Mouse (Mus musculus) CD4-positive, CD25-positive, alpha-beta regulatory T cell, adult 2 months (primary cell): ENCODE results near the gene Nprl3.
"Not testable (repeated sequence)": the region's sequence is repeated elsewhere in the genome, so short reads cannot be mapped to it uniquely, and the experiment has no call there.

Experiments used
- DNase-seq: peaks from one replicate; pipeline ENCODE4 v3.0.0-alpha.2; 2012; ENCODE audit warnings: low read depth, low spot score

The Nprl3 gene

DNA sequence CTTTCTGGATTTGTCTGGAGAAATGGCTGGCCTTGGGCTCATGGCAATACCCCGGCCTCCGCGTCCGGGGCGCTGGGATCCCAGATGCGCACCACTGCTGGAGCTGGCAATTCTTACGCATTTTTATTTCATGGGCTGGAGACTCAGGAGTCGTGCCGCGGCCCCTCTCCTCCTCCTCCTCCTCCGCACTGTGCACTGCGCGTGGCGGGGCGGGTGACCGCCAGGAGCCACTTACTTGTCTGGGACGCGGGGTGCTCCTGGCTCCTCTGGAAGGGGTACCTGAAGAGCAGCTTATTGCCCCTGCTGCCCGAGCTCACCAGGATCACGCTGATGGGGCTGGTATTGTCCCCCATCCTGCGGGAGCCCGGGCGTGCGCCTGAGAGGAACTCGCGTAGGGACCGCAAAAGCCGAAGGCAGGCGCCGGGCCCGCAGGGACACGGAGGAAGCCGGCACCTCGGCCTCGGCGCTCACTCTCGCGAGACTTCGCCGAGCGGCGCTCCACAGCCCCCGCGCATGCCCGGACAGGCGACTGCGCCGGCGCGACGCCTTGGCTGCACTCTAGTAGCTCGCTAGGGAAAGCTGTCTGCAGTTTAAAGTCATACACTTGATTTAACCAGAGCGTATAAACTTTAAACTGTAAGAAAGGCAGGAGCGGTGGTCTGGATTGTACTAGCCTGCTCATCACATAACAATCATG is at the start of gene Nprl3:
Nprl3 (minus strand) TSS at position 520 of the 697 bp plus-strand sequence.
- DNase-seq, result peak; percentile 98

DNA sequence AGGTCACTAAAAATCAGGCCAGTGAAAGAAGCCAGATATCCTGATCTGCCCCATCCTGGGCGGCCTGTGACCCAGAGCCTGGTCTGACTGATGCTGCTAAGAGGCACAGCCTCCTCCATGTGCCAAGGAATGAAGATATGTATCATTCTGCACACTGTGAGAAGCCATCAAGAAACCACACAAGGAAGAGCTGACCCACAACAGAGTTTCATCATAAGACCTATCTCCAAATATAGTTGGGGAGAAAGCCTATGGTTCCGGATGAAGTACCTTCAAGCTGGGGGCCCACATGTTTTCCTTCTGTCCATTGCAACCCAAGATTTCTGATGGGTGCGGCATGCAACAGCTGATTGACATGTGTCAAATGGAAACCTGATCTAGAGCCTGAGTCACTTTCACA is 48.5 kb upstream of the Nprl3 start:
- no peak for DNase-seq

DNA sequence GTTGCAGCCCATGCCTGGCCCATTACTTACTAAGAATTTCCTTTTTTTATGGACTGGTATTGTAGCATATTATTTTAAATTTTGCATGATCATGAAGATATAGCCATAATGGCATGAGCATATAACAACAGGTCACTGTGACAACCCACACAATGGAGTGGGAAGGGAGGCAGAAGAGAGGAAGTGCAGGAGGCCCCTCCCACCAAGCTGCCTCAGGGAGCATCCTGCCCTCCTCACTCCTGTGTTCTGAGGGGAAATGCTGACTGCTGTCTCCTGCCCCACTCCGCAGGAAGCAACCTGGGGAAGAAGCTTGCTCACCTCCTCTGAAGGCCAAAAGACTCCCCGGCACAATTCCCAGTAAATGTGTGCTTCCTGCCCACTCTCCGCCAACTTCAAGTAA is 42.4 kb upstream of the Nprl3 start:
- DNase-seq, result no peak

DNA sequence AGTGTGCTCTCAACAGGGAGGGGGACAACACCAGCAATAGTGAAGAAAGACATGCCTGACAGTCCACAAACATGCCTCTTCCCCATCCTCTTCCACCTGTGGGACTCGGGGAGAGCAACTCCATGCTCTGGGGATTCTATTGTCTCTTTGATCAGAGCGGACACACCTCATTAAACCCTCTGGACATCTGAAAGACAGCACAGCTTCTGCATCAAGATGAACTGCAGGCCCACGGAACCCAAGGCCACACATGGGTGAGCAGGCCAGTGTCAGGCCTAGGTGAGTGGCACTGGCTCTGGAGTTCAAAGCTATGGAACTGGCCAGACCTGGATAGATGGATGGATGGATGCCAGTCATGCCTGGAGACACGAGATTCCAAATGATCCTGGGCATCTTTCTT is 41.9 kb upstream of the Nprl3 start:
- no peak for DNase-seq

DNA sequence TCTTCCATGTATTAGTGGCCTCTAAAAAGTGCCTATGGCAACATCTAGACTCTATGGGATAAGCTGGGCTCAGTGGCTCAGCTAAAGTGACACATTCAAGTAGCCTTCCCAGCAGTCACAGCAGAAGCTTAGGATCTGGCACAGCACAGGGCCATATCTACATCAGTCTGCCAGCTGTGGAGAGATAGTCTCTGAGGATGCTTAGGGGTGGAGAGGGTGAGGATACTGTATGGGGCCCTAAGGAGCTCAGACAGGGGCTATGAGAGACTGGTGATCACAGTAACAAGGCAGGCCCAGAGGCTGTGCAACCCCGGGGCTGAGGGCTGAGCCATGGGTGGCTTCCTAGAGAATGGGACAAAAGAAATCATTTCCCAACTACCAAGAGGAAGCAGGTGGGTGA is 39.5 kb upstream of the Nprl3 start:
- no peak for DNase-seq

DNA sequence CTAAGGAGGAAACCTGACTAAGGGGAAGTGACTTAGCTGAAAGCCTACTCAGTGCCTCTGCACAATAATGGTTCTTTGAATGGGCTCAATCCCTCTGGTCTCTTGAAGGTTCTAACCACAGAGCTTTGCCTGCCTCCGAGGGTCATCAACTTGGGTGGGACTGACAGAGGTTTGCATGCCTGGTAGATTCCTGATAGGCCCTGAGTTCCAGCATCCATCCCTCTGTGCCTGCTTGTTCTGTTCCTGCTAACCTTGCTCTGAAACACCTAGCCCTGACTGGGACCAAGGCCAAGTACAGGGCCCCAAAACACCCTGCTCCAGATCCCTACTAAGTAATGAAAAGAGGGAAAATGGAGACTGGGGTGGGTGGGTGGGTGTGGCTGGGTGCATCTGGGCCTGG is 35.9 kb upstream of the Nprl3 start:
- no peak for DNase-seq

DNA sequence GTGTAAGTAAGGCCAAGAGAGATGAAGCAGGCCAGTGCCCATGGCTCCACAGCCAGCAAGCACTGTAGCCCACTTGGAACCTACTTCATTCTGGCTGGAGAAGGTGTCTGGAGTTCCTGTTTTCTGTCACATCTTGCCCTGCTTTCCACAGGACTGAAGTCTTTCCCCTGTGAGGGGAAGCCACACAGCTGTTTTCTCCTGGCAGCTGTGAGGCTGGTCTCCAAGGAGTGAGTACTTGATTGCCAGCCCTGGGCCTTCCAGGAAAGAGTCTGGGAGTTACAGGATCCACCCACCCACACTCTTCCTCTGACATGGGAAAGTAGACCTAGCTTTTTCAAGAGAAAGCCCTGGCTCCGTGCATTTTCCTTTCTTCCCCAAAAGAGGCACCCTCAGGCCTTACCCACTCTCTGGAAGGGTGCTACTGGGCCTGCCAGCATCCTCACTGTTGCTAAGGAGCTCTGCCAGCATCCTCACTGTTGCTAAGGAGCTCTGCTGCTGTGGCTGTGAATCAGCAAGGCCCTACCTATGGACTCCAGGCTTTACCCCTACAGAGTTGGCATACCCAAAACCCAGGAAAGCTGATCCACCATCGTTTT is 35.4 kb upstream of the Nprl3 start:
- DNase-seq, result no peak

DNA sequence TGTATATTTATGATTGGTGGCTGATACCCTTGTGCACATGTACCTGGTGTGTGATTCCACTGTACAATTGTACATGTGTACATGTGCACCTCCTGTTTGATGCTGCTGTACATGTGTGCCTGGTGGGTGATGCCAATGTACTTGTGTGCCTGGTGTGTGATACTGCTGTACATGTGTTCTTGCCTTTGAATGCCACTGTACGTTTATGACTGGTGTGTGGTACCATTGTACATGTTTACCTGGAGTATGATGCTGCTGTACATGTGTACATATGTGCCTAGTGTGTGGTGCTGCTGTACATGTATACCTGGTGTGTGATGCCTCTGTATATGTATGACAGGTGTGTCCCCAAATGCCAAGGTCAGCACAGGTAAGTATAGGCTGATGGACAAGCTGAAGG is 34.0 kb upstream of the Nprl3 start:
- DNase-seq, result no peak

DNA sequence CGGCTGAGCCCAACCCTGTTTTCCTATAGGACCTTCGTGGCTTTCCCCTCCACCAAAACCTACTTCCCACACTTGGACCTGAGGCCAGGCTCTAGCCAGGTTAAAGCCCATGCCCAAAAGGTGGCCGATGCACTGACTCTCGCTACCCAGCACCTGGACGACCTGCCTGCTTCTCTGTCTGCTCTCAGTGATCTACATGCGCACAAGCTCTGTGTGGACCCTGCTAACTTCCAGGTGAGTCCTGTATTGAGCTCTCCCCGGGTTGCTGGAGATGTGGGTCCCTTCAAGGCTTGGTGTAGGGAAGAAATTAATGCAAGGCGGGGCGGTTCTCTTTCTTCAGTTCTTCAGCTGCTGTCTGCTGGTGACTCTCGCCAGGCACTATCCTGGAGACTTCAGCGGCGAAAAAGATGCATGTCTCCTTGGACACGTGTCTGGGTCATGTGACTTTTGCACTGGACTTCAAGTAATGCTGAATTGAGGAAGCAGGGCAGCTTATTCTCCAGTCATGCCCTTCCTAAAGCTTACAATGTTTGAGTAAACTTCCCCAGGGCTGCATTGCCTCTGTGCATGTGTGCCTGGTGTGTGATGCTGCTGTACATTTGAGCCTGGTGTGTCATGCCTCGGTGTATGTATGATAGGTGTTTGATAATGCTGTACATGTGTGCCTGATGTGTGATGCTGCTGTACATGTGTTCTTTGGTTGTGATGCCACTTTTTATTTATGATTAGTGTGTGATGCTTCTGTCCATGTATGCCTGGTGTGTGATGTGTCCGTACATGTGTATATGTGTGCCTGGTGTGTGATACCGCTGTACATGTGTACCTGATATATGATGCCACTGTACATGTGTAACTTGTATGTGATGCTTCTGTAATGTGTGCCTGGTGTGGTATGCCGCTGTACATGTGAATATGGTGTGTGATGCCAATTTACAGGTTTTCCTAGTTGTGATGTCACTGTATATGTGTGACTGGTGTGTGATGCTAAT is 33.1 kb upstream of the Nprl3 start:
- no peak for DNase-seq

DNA sequence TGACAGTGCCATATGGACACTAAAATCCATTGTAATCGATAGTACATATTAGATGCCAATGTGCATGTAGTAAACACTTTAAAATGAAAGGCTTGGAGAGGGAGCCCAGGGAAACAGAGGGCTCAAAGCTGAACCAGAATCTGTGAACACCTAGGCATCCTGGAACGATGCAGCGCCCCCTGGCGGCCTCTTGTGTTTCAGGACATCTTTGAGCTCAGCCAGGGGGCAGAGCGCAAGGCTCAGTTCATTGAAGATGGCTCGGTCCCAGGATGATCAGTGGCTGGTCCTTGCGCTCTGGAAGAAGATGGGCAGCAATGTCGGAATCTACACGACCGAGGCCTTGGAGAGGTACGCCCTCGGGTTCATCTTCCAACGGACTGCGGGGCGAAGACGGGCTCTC is 32.4 kb upstream of the Nprl3 start, which contains the start of gene Hbq1a:
Hbq1a (plus strand) TSS at position 205 of the 400 bp plus-strand sequence.
- peak; percentile 43 for DNase-seq

DNA sequence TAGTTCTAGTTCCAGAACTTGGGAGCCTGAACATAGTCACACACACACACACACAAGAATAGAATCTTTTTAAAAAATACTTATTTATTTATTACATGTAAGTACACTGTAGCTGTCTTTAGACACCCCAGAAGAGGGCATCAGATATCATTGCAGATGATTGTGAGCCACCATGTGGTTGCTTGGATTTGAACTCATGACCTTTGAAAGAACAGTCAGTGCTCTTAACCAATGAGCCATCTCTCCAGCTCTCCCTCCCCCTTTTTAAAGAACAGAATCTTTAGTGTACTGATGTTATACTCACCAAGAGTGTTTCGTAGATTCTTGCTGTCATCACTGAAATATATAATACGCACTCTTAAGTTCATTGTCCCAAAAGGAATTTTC is 31.0 kb upstream of the Nprl3 start:
- no peak for DNase-seq

DNA sequence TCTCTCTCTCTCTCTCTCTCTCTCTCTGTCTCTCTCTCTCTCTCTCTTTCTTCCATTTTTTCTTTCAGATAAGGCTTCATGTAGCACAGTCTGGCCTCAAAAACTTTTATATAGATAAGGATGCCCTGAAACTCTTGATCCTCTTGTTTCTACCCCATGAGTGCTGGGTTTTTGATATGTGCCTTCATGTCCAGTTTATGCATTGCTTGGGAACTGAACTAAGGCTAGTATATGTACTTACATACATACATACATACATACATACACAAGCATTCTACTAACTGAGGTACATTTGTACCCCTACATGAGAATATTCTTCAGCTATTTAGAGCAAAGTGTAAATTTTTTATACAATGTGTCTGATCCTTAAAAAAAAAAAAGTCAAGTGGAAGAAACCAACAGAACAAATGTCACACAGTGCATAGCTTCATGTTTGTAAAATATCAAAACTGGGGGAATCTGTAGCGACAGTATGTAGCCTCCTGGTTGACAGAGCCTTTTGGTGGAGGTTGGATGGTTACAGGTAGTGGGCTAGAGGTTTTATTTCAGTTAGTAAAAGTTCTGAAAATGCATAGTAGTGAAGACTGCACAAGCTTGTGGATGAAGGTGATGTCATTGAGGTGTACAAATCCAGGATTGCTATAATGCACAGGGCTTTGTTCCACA is 30.5 kb upstream of the Nprl3 start:
- DNase-seq, result no peak

DNA sequence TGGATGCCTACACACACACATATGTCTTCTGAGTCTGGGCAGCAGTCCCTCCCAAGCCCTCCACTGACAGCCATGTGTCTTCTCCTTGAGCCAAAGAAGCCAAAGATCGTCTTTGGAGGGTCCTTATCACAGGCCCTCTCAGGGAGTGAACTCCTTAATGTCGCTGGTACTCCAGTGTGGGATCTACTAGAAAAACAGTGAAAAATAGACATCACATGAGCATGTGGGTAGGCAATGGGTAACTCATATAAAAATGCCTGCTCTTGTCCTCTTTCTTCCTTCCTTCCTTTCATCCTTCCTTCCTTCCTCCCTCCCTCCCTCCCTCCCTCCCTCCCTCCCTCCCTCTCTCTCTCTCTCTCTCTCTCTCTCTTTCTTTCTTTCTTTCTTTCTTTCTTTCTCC is 29.9 kb upstream of the Nprl3 start:
- not testable (repeated sequence) for DNase-seq

DNA sequence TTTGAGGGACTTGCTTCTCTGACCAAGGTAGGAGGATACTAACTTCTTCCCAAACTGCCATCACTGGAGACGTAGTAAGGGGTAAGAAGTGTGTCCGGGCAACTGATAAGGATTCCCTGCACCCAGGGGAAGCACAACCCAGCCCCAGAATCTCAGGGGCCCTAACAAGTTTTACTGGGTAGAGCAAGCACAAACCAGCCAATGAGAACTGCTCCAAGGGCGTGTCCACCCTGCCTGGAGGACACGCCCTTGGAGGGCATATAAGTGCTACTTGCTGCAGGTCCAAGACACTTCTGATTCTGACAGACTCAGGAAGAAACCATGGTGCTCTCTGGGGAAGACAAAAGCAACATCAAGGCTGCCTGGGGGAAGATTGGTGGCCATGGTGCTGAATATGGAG is 28.7 kb upstream of the Nprl3 start, which contains the start of gene Hba-a2:
Hba-a2 (plus strand) TSS at position 287 of the 400 bp plus-strand sequence.
- DNase-seq, result not testable (repeated sequence)

DNA sequence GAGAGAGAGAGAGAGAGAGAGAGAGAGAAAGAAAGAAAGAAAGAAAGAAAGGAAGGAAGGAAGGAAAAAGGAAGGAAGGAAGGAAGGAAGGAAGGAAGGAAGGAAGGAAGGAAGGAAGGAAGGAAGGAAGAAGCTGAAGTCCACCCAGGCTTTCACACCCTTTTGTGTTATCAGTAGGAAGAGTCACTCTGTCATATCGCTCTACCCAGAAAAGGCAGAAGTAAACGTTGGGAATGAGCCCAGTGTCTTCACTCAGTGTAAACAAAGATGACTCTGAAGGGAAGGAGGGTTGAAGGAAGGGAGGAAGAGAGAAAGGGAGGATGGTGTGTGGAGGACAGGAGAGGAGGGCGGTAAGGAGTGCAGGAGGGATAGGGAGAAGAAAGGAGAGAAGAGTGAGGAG is 26.0 kb upstream of the Nprl3 start:
- DNase-seq, result not testable (repeated sequence)

DNA sequence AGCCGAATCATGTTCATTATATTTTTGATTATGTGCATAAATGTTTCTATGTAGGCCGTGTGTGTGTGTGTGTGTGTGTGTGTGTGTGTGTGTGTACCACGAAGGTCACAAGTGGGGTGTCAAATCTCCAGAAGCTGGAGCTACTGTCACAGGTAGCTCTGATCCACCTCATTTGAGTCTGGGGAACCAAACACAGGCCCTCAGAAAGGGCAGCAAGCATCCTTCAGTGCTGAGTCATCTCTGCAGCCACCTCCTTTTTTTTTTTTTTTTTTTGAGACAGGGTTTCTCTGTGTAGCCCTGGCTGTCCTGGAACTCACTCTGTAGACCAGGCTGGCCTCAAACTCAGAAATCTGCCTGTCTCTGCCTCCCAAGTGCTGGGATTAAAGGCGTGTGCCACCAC is 25.3 kb upstream of the Nprl3 start:
- not testable (repeated sequence) for DNase-seq

DNA sequence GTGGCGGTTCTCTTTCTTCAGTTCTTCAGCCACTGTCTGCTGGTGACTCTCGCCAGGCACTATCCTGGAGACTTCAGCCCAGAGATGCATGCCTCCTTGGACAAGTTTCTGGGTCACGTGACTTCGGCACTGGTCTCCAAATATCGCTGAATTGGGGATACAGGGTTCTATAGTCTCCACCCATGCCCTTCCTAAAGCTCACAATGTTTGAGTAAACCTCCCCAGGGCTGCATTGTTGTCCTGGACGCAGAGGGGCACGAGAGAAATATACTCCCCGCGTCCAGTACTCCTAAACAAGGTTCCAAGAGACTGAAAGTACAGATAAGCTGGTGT is 20.0 kb upstream of the Nprl3 start:
- DNase-seq, result no peak

DNA sequence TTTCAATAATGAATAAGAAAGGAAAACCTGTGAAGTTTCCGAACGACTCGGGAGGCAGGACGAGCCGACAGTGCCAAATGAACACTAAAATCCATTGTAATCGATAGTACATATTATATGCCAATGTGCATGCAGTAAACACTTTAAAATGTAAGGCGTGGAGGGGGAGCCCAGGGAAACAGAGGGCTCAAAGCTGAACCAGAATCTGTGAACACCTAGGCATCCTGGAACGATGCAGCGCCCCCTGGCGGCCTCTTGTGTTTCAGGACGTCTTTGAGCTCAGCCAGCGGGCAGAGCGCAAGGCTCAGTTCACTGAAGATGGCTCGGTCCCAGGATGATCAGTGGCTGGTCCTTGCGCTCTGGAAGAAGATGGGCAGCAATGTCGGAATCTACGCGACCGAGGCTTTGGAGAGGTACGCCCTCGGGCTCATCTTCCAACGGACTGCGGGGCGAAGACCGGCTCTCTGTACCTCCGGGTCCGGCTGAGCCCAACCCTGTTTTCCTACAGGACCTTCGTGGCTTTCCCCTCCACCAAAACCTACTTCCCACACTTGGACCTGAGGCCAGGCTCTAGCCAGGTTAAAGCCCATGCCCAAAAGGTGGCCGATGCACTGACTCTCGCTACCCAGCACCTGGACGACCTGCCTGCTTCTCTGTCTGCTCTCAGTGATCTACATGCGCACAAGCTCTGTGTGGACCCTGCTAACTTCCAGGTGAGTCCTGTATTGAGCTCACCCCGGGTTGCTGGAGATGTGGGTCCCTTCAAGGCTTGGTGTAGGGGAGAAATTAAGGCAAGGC is 19.4 kb upstream of the Nprl3 start, which contains the start of gene Hbq1b:
Hbq1b (plus strand) TSS at position 271 of the 798 bp plus-strand sequence.
- peak; percentile 64 for DNase-seq

DNA sequence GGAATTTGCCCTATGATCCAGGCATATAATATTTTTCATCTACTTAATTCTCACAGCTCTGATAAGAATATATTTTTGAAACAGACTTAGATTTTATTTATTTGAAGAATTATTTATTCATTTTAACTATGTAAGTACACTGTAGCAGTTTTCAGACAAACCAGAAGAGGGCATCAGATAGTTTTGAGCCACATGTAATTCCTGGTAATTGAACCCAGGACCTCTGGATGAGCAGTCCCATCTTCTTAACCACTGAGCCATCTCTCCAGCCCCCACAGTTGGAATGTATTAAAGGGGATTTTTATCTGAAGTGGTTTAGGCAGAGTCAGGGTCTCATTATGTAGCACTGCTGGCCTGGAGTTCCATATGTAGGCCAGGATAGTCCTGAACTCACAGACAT is 18.4 kb upstream of the Nprl3 start:
- not testable (repeated sequence) for DNase-seq

DNA sequence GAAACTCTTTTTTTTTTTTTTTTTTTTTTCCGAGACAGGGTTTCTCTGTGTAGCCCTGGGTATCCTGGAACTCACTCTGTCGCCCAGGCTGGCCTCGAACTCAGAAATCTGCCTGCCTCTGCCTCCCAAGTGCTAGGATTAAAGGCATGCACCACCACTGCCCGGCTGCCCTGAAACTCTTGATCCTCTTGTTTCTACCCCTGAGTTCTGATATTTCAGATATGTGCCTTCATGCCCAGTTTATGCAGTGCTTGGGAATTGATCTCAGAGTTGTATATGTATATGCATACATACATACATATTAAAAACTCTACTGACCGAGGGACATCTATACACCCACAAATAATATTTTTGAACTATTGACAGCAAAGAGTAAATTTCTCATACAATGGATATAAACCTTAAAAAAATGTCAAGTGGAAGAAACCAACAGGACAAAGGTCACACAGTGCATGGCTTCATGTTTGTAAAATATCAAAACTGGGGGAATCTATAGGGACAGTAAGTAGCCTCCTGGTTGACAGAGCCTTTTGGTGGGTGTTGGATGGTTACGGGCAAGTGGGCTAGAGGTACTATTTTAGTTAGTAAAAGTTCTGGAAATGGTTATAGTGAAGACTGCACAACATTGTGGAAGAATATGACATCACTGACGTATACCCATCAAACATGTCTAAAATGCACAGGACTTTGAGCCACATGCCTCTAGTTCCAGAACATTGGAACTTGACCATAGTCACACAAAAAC is 17.7 kb upstream of the Nprl3 start:
- no peak for DNase-seq
